Mouse (Mus musculus): ENCODE results near the gene Myf5.

The Myf5 gene

DNA sequence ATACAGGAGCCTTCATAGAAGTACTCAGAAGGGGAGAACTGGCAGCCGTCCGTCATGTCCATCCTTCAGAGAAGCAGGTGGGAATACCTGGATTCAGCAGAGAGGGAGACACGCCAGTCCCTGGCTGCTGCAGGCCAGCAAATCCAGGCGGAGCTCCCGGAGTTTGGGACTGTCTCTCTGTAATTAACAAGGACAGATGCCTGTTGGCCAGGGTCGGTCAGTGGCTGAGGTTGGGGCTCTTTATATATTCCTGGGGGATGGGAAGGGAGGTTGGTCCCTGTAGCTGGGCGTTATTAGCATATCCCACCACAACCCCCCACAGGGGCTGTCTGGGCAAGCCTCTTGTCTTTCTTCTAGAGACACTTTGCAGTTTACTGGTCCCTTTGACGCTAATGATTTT, at the start of gene Myf5:
TSS of gene Myf5 (minus strand) at position 265 of the 400 bp plus-strand sequence.
- no peak for DNase-seq (ENCODE audit: extremely low spot score, low spot score)

DNA sequence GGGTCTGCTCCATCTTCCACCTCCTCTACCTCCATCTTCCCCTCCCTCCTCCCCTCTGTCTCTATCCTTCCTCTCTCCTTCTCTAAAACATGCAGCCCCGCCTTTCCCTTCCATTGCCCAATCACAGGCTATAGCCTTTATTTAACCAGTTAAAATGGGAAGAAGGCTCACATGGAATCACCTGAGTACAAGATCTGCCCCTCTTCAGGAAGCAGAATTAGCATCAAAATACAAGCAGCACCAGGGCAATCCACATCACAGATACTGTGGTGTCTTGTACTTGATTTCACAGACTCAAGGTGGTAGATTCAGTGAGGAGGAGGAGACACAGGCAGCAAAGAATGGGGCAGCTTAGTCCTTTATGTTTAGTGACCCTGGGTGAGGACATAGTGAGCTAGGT, 42.8 kb upstream of the Myf5 start:
- DNase-seq (ENCODE audit: extremely low spot score, low spot score): no peak

DNA sequence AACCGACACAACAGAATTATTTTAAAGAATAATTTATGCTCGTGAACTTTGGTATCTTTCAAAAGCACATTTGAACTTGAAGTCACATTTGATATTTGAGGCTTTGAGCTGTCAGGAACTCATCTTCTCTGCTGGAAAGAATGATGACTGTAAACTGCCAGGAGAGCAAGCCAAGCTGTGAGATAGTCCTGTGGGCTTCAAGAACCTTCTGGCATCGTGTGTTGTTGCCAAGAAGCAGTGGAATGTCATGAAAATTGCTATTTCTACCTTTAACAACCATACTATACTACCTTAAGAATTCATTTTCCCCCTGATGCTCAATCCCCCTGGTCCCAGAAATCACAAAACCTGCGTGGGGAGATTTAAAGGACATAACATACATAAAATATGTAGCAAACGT, 33.3 kb upstream of the Myf5 start:
- no peak for DNase-seq (ENCODE audit: extremely low spot score, low spot score)

DNA sequence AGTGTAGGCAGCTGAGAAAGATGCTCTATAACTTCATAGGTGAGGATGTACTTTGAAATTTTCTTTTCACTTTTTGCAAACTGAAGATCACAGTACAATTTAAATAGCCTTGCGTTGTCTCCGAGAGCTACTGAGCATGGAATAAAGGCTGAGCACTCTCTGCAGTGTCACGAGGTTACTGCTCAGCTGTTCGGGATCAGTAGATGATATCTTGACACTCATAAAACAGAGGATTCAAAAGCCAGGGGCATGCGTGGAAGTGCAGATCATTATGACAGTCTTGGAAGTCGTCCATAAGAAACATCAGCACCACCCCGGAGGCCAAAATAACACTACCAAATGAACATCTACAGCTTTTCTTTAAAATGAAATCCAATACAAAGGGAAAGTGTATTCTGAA, 30.7 kb upstream of the Myf5 start:
- no peak for DNase-seq (ENCODE audit: extremely low spot score, low spot score)

DNA sequence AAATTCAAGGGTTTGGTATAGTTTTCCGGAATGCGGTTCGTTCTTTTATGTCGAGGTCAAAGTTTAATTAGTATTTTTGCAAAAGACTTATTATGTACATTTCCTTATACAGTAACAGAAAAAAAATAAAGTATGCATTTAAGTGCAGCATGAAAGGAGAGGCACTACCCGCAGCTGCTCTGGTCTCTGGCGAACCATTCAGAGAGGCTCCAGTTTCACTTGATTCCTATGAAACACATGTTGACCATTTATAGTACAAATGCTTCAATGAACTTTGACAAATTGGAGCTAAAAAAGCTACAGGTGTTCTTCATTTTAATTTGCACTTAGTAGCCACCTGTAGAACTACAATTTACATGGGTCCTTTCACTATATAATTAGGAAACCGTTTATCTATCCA, 28.8 kb upstream of the Myf5 start:
- DNase-seq (ENCODE audit: extremely low spot score, low spot score): no peak

DNA sequence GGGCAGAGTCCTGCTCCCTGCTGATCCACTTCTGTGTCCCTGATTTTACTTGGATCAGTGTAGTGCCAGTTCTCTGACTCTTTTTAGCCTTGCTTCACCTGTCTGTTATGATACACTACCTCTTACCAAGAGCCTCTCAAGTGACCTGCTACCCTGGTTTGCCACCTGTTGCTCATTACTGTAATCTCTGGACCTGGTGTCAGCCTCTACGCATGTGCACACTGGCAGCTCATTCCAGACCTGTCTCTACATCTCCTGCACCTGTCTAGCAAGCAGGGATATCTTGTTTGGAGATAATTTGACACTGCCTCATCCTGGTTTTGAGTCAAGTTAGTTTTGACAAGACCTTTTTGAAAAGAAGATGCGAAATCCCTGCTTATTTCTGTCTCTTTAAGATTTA, 20.5 kb upstream of the Myf5 start:
- no peak for DNase-seq (ENCODE audit: extremely low spot score, low spot score)

DNA sequence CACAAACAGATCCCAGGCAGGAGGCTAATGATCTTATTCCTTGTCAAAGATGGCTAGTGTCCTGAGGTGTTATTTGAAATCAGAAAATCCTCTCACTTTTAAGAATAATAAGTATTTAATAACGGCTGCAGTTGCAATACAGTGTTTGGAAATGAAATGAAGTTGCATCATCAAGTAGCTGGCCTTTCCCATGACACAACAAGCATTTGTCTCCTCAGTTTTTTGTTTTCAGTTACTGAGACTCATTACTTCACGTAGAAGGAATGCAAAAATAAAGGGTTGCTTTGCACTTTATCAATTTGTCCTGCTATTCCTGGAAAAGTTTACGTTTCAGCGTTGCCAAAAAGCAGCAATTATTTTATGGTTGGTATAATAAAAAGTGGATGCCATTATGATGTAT, 17.5 kb upstream of the Myf5 start:
- DNase-seq (ENCODE audit: extremely low spot score, low spot score): no peak

DNA sequence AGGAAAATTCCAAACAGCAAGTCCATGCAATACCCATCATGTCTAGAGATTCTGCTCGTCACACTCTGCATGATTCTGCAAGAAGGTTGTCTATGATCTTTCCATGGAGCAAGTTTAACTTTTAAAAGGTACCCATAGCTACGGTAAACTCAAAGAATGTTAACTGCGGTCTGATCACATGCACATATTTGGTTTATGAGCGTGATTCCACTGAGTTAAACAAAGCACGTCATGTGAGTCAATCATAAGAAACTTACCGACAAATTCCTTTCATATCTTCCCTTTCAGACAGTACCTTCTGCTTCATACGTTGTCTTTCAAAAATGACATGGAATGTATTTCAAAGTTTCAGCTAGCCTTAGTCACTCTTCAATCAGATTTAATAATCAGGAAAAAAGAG, 16.3 kb upstream of the Myf5 start:
- DNase-seq (ENCODE audit: extremely low spot score, low spot score): no peak

DNA sequence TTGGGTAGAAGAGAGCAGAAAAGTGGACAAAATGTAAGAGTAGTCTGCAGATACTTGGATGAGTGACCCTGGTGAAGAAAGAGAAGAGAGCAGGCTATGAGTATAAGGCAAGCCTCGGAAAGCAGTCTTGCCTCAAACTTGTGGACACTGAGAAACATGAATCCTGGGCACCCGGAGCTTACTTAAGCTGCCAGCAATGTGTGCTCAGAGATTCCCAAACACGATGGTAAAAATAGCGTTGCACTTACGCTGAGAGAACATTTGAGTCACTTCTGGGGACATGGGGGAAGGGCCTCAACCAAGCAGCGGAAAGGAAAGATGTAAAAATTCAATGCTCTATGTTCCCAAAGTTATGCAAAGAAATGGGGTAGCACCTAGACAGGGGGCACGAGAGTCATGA, 13.7 kb upstream of the Myf5 start:
- no peak for DNase-seq (ENCODE audit: extremely low spot score, low spot score)

DNA sequence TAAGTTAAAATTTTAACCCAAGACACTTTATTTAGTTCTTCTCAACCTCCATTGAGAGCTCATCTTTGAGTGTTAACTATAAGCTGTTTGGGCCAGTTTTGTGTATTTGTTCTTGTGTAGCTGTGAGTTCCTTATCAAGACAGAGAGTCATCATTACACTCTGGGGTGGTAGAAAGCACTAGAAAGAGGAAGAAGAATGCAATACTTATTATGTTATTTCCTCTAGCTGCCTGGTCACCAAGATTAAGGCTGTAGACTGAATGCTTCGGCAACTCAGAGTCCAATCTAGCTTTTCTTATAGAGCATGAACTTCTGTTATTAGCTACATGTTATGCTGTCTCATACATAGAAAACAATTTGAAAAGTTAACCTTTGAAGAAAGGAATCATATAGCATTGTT, 10.5 kb upstream of the Myf5 start:
- DNase-seq (ENCODE audit: extremely low spot score, low spot score): no peak

DNA sequence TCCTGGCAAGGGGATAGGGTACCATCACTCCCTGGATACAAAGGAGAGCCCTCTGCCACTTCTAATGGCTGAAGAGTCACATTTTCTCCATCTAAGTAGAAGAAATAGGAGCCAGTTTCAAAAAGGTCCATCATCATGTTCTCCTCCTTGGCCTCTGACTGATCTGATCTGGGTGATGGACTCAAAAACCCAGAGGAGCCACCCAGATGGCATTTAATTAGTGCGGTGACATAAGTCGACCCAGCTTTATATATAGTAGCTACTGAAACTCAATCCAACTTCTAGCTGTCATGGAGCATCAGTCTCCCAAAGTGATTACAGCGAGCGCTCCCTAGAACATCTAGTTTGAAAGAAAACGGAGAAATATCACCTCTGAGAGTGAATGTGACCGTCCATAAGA, 8.6 kb upstream of the Myf5 start, which contains the start of gene Myf6:
TSS of gene Myf6 (minus strand) at position 170 of the 400 bp plus-strand sequence.
- no peak for DNase-seq (ENCODE audit: extremely low spot score, low spot score)

DNA sequence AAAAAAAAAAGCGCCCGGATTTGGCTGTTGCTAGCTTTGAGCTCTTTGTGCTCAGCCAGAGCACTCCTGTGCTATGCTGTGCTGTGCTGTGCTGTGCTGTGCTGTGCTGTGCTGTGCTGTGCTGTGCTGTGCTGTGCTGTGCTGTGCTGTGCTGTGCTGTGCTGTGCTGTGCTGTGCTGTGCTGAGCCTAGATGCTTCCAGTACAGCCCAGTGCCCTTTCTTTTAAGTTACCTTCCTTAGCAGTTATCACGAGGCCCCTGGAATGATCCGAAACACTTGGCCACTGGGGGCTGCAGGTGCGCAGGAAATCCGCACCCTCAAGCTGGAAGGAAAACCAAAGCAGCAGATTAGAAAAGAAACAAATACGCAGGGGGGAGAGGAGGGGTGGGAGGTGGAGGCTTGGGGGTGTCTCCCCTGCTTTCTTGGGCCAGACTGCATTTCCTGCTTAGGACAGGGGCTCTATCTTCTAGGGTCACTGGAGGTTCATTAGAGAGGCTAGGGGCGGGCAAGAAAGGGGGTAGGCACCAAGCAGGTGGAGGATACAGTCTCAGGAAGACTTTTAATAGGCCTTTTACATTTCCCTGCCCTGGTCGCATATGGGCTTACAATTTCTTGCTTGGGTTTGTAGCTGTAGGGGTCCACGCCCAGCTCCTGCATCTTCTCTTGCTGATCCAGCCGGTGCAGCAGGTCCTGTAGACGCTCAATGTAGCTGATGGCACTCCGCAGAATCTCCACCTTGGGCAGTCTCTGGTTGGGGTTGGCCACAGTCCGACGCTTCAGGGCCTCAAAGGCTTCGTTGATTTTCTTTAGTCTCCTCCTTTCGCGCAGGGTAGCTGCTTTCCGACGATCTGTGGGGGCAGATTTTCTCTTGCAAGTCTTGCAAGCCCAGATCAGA, 7.9 kb upstream of the Myf5 start:
- DNase-seq (ENCODE audit: extremely low spot score, low spot score): no peak

DNA sequence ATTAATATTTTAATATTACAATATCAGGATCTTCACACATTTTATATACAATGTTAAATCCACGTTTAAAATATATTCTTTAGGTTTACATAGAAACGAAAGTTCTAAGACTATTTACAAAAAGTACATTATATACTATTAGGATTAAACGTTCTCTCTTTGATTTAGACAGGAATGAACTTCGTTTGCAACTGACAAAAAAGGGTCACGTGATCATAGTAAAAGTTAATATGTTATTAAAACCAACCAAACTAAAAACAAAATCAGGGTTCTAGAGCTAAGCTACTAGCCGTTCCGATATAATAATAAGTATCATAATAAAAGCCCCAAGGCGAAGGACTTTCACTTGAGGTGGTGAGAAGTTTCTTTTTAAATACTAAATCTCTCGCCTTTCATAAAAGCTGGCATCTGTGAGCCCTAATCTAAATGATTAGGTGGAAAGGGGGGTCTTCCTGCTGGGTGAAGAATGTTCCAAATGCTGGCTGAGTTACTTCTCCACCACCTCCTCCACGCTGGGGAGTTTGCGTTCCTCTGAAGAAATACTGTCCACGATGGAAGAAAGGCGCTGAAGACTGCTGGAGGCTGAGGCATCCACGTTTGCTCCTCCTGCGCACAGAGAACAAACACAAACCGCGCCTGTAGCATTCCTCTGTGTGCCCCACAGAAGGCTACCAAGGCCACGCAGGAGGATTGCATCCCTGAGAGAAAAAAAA, 7.1 kb upstream of the Myf5 start:
- peak; percentile 32 for DNase-seq (ENCODE audit: extremely low spot score, low spot score)

DNA sequence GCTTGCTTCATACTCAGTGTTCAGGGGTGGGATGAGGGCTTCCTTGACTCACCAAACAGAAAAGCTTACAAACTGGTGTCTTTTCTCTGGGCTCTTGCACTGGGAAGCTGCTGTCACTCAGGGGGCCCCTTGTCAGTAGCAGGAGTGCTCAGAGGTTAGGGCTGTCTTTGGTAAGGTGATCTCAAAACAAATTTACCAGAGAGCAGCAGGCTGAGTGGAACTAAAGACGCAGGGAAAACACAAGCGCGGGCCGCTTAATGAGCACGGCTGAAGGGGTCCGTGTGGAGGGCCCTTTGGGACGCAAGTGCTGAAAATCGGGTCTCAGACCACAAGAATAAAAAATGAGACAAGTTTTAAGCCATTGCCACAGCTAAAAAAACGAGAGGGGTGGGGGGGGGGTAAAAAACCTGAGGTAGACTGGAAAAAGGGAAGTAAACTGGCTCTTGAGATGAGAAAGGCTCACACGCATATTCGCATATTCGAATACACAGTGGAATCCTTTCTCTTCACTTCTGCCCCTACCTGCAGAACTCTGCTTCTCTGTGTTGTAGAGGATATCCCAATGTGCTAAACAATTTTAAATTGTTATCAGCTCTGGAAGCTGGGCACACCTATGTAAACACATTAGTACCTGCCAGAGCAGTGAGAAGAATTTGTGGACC, 2.9 kb upstream of the Myf5 start:
- DNase-seq (ENCODE audit: extremely low spot score, low spot score): peak; percentile 25

DNA sequence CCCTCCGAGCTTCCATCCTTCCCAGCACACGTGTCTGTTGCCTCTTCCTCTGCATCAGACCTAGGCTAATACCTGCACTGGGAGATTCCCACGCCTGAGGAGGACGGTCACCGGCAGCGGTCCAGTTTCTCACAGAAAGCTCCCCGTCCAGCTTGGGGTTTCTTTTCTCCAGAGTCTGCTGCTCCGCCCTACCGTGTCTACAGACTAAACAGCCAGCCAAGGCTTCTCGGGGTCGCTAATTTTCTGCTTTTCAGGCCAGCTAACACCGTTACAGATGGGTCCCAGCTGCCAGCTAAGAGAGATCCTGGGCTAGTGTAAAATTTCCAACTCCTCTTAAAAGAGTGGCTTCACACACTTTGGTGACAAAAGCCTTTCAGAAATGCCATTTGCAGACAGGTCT, 836 bp upstream of the Myf5 start:
- DNase-seq (ENCODE audit: extremely low spot score, low spot score): no peak

DNA sequence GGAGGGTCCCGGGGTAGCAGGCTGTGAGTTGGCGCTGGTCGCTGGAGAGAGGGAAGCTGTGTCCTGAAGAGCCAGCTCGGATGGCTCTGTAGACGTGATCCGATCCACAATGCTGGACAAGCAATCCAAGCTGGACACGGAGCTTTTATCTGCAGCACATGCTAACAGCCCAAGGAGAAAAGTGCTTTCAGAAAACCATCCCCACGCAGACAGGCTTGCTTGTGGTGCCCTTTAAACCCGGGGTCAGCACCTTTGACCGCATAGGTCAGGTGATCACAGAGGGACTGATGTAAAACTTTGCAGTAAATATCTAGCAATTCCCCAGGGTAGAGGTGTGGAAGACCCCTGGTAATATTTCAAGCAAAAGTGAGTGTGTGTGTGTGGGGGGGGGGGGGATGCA, 1.9 kb downstream of the Myf5 start:
- peak; percentile 51 for DNase-seq (ENCODE audit: extremely low spot score, low spot score)

DNA sequence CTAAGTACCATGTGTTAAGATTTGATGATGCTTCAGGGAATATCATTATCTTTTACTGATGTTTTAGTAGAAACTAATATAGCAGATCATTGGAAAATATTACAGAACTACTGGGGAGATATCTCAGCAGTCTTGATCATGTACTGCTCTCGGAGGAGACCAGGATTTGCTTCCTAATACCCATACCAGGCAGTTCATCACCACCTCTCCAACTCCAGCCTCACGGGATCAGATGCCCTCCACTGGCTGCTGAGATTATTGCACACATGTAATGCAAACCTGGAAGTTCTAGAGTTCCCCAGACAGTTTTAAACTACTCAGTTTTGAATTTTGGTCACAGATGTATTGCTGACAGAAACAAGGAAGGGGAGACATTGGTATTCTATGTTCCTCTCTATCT, 12.4 kb downstream of the Myf5 start:
- DNase-seq (ENCODE audit: extremely low spot score, low spot score): no peak

DNA sequence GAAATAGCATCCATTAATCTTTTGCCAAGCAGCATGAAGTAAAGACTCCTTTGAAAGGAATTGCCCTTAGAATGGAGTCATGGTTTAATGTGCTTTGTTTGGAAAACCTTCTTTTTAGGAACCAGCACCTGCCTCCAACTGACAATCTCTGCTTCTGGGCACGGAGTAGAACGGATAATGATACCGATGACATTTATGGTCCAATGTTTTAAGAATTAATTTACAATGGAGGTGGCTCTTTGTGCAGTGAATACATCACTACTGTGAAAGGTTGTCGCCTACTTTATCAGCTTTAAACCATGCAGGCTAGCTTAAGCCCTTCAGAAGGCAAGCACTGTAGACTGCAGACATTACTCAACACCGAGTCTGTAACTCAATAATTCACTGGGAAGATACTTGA, 14.2 kb downstream of the Myf5 start:
- no peak for DNase-seq (ENCODE audit: extremely low spot score, low spot score)

DNA sequence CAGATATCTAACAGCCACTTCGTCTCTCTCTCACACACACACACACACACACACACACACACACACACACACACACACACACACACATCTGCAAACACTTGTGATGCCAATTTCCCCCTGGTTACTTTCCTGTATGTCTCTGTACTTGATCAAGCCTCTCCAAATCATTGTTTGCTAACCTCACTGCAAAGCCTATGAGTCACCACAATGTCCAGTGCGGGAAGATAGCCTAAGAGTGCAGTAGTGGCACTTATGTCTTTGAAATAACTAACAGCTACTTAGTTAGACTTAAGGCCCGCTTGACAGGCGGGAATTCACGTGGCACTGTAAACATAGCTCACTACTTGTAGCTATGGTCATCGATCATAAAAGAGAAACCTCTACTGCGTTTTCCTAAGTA, 18.1 kb downstream of the Myf5 start:
- DNase-seq (ENCODE audit: extremely low spot score, low spot score): no peak

DNA sequence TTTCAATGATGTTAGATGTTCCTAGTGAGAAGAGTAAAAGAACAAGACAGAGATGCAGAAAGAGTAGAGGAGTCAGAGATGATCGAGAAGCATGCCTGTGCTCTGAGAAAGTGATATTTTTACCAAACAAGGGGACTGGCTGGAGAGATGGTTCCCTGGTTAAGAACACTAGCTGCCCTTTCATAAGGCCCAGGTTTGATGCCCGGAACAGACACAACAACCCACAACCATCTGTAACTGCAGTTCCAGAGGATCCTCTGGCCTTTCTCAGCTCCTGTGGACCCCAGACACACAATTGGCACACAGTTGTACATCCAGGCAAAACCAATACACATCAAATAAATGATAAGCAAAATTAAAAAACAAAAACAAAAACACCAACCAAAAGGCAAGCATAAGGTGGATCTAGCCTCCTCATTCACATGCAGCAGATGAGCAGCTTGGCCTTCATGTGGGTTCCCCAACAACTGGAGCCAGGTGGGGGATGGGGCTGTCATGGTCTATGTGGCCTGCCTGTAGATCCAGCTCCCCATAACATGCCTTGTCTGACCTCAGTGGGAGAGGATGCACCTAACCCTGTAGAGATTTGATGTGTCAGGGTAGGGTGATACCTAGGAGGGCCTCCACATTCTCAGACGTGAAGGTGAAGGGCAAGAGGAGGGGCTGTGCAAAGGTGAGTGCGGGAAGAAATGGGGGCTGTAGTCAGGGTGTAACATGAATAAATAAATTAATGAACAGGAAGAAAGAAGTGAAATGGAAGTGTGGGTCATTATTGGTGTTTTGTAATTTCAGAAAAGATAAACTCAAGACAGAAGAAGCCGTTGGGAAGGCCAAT, 36.2 kb downstream of the Myf5 start:
- no peak for DNase-seq (ENCODE audit: extremely low spot score, low spot score)

DNA sequence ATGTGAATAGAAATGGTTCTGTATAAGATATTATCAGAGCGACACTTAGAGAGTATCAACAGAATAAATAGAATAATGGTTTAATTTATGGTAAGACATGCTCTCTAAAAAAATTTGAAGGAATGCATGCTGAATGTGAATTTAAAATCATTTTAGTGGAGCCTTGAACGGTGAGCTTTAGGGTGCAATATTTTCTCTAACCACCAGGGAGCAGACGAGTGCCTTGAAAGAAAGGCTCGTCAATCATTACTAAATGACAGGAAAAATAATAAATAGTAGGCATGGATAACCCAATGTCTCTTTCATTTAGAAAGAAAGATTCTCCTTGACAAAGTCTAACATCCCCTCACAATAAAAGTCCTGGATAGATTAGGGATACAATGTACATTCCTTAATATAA, 43.2 kb downstream of the Myf5 start:
- no peak for DNase-seq (ENCODE audit: extremely low spot score, low spot score)
